Mouse (Mus musculus) forebrain, postnatal 0 days (tissue): Measurements from ENCODE around the gene Gnb2. TPM values are rescaled to one million over a fixed set of nuclear protein-coding genes. Genes with fewer than 3 reads are reported as not detected.

Experiments
- ATAC-seq: fragments of 200-750 bp; cut with Nextera tagmentation; 2 replicates; pipeline ENCODE4 v1.8.0; 2017; ENCODE audit warnings: mild to moderate bottlenecking, moderate library complexity
- DNase-seq: peaks from one replicate; pipeline ENCODE4 v3.0.0-alpha.2; 2015
- H3K27ac ChIP-seq: fragments of 300-500 bp; sonication (generic); 2 replicates; pipeline ENCODE4 v1.5.1; 2014; ENCODE audit warnings: low read depth, mild to moderate bottlenecking, antibody characterized with exemption, low read length, moderate library complexity, mixed read lengths
- H3K27me3 ChIP-seq: fragments of 300-500 bp; sonication (generic); 2 replicates; pipeline ENCODE4 v1.6.1; 2014; ENCODE audit warnings: mild to moderate bottlenecking, low read length, mixed read lengths; ENCODE audit not compliant: insufficient read depth
- H3K36me3 ChIP-seq: fragments of 300-500 bp; sonication (generic); 2 replicates; pipeline ENCODE4 v1.6.1; 2014; ENCODE audit warnings: mild to moderate bottlenecking, moderate library complexity; ENCODE audit not compliant: insufficient read depth
- H3K4me1 ChIP-seq: fragments of 300-500 bp; sonication (generic); 2 replicates; pipeline ENCODE4 v1.6.1; 2014; ENCODE audit warnings: antibody characterized with exemption; ENCODE audit not compliant: insufficient read depth
- H3K4me2 ChIP-seq: fragments of 300-500 bp; sonication (generic); 2 replicates; pipeline ENCODE4 v1.6.1; 2014; ENCODE audit warnings: low read depth, mild to moderate bottlenecking, moderate library complexity
- H3K4me3 ChIP-seq: fragments of 300-500 bp; sonication (generic); 2 replicates; pipeline ENCODE4 v1.5.1; 2014; ENCODE audit warnings: low read depth, low read length, mixed read lengths
- H3K9ac ChIP-seq: fragments of 300-500 bp; sonication (generic); 2 replicates; pipeline ENCODE4 v1.6.1; 2014; ENCODE audit warnings: mild to moderate bottlenecking
- H3K9me3 ChIP-seq: fragments of 300-500 bp; sonication (generic); 2 replicates; pipeline ENCODE4 v1.6.1; 2016; ENCODE audit warnings: low read length
- CTCF ChIP-seq: sonication (generic); IDR thresholded peaks from 2 replicates; pipeline ENCODE4 v1.5.1; 2016; ENCODE audit warnings: antibody characterized with exemption, control low read depth, low read depth
- WGBS: fragments of 180-500 bp; shearing (Covaris S2); extraction: QIAGEN DNeasy Blood & Tissue Kit; methylation state at CpG from one replicate; pipeline ENCODE4 v1.1.7; 2014; 5-methylcytosine and 5-hydroxymethylcytosine counted together
- polyA plus RNA-seq: library from polyadenylated mRNA; unstranded; fragments of >200 nt; fragmentation: Nextera tagmentation; extraction: Ambion mirVana; gene quantifications from 2 replicates; pipeline ENCODE4 v1.2.1, GENCODE M21; 2015
- total RNA-seq: library from RNA; depleted of rRNA; stranded (reverse); fragments of >200 nt; gene quantifications from 2 replicates; pipeline ENCODE4 v1.2.3, GENCODE M21; 2014; rRNA removed

Gene Gnb2
- total RNA-seq = 1,237 and 1,339 TPM in 2 replicates
- polyA plus RNA-seq = 766 and 769 TPM in 2 replicates

DNA sequence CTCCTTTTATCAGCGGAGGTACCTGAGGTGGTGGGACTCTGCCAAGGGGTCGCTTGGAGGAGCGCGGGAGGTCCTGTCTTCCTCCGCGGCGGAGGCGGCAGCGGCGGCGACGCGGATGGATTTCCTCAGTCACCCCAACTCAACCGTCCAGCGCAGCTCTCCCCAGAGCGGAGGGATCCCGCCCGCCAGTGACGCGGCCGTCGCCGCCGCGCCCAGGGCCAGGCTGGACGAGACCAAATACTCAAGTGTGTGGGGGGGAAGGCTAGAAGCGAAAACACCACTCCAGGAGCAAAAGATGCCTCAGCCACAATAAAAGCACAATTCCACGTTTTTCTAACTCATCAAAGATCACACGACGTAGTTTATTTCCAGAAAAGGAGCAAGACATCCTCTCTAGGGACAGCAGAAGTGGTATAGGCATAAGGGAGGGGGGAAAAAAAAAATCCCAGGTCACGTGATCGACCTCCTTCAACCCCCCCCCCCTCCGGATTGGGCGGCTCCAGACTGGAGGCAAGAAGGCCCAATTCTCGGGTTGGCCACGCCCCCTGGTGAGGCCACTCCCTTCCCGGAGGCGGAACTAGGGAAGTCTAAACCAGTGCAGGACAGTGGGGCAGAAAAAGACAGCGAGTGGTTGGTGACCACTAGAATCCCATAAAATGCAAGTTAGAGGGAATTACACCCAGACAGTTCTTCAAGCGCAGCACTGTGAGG lies at the start of gene Gnb2, which contains the start of gene Epo:
Gene Gnb2, minus strand, starts transcription at position 394 of the 711 bp plus-strand sequence.
Gene Epo, minus strand, starts transcription at position 126 of the 711 bp plus-strand sequence.
- Histone ChIP-seq H3K4me1 (no peaks in the 10 kb centered on the region), H3K4me3 (peak within 1 kb of the TSS; percentile 58), H3K36me3 (peaks cover 19% of the 10 kb centered on the region), H3K27ac (peak within 1 kb of the TSS; percentile 98), H3K9me3 (no peaks in the 10 kb centered on the region), H3K9ac (peak within 1 kb of the TSS; percentile 98), H3K27me3 (no peaks in the 10 kb centered on the region), H3K4me2 (peak within 1 kb of the TSS; percentile 90)
- peak; percentile 71 for ATAC-seq
- under 1% methylated on average over 40 of the region's 40 CpGs for WGBS
- DNase-seq = peak; percentile 99
- no peak; the same call in 1 of the 2 replicates for TF ChIP-seq CTCF

DNA sequence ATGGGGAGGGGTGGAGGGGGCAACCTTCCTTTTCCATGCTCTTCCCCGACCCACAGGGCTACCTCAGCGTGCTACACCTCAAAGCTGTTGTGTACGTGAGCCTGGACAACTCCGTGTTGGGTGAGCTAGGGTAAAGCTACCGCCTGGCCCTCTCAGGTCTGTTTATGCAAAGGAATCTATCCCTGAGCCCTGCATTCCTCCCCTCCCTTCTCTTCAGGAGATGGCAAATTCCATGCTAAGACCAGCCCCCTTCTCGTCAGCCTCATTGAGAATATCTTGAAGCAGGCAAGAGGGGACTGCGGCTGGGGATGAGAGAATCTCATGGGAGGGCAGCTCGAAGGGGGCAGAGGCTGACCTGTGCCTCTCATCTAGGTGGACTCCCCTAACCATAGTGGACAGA lies 49.4 kb upstream of the Gnb2 start:
- WGBS = 56% methylated on average over 8 of the region's 8 CpGs
- Histone ChIP-seq H3K27me3 (no peaks in the 10 kb centered on the region), H3K36me3 (no peaks in the 10 kb centered on the region), H3K4me2 (peak overlapping the region; percentile 54), H3K4me3 (peak overlapping the region; percentile 35), H3K4me1 (0 out of 2 replicates have a peak, but pooled peaks cover 7% of the 10 kb centered on the region), H3K27ac (peak overlapping the region; percentile 82), H3K9ac (peak overlapping the region; percentile 54), H3K9me3 (no peaks in the 10 kb centered on the region)
- ATAC-seq = no peak
- DNase-seq = no peak
- TF ChIP-seq CTCF = no peak

DNA sequence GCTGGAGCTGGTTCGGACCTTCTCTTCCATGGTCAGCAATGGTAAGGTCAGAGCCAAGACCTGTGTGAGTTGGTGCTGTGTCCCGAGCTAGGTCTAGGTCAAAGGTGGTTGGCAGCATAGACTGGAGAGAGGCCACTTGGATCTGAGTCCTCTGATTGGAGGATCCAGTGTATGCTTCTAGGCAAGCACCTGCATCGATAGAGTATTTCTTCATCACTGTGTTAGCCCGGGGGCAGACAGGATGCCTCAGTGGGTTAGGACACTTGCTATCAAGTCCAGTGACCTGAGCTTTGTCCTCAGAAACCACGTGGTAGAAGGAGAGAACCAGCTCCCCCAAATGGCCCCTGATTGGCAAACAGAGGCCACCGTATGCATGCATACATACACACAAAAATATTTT lies 46.9 kb upstream of the Gnb2 start:
- 0 out of 2 replicates have a peak, but pooled peaks cover 7% of the 10 kb centered on the region for H3K4me1 ChIP-seq
- no peaks in the 10 kb centered on the region for H3K36me3 ChIP-seq
- DNase-seq (no peak), ATAC-seq (no peak)
- H3K9me3 ChIP-seq = no peaks in the 10 kb centered on the region
- no peak overlapping the region for H3K4me2 ChIP-seq
- WGBS = 82% methylated on average over 6 of the region's 6 CpGs
- no peak overlapping the region for H3K27ac ChIP-seq
- H3K9ac ChIP-seq = no peak overlapping the region
- no peaks in the 10 kb centered on the region for H3K27me3 ChIP-seq
- no peak overlapping the region for H3K4me3 ChIP-seq
- TF ChIP-seq CTCF = no peak

DNA sequence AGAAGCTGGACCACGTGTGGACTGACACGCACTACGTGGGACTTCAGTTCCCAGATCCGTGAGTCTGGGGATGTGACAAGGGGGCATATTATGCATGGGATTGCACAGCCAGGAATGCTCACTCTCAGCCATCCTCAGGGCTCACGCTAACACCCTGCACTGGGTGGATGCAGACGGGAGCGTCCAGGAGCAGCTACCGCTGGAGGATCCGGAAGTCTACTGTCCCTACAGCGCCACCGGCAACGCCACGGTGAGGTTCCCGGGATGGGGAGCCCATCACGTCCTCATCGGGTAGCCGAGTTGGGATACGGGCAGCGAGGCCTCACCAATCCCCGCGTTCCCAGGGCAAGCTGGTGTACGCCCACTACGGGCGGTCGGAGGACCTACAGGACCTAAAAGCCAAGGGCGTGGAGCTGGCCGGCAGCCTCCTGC lies 41.2 kb upstream of the Gnb2 start:
- H3K9ac ChIP-seq = peak overlapping the region; percentile 33
- peak; percentile 43 for DNase-seq
- 11% methylated on average over 27 of the region's 27 CpGs for WGBS
- H3K36me3 ChIP-seq = no peaks in the 10 kb centered on the region
- no peaks in the 10 kb centered on the region for H3K27me3 ChIP-seq
- H3K4me1 ChIP-seq = no peaks in the 10 kb centered on the region
- ATAC-seq = peak; percentile 64
- H3K9me3 ChIP-seq = no peaks in the 10 kb centered on the region
- H3K4me3 ChIP-seq = peak overlapping the region; percentile 27
- peak; percentile 41 for TF ChIP-seq CTCF
- no peak overlapping the region for H3K27ac ChIP-seq
- H3K4me2 ChIP-seq = peak overlapping the region; percentile 46

DNA sequence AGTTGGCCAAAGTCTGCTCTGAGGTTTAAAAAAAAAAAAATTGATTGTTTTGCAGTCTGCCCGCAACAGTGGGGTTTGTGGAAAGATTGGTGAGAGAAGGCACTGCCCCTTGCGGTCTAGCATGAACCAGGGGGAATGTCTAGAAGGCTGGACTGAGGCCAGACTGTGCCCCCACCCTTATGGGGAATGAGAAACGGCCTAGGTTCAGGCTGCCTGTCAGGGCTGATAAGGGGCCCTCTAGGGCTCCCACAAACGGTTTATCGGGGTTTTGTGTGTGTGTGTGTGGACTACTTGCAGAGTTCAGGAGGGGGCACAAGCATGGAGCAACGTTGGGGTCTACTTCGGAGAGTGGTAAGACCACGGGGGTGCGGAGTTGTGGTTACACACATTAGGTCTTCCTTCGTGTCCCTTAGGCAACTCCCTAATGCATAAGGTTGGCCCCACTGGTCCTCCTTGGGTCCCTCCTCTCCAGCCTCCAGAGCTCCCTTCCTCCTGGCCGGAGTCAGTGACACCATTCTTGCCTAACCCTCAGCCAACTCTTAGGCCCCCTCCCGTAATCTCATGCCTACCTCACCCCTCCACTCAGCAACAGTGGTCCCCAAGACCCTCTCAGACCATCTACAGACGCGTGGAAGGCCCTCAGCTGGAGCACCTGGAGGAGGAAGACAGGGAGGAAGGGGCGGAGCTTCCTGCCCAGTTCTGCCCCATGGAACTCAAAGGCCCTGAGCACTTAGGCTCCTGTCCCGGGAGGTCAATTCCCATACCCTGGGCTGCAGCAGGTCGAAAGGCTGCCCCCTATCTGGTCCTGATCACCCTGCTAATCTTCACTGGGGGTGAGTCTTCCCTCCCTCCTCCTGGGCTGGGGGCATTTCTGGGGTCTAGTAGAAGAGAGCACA lies 37.6 kb upstream of the Gnb2 start:
- Histone ChIP-seq H3K27ac (no peak overlapping the region), H3K9me3 (no peaks in the 10 kb centered on the region), H3K4me1 (no peaks in the 10 kb centered on the region), H3K36me3 (peaks cover 8% of the 10 kb centered on the region), H3K27me3 (no peaks in the 10 kb centered on the region), H3K9ac (no peak overlapping the region), H3K4me3 (no peak overlapping the region), H3K4me2 (no peak overlapping the region)
- DNase-seq (no peak), ATAC-seq (no peak)
- WGBS = 80% methylated on average over 17 of the region's 17 CpGs
- TF ChIP-seq CTCF = no peak

DNA sequence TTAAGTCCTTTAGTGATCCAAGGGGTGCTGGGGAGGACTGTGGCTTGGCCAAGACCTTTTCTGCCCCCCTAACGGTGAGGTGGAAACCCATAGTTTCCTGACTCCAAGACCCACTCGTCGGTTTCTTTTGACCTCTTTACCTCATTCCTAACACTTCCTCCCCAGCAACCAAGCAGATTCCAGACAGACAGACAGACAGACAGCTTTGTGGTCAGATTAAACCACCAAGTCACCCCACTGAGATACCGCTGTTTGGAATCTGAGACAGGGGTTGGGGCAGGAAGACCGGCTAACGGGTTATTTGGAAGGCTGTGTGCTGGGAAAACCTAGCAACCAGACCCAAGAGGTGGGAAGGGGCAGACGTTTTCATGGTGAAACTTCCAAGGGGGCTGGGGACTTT lies 36.9 kb upstream of the Gnb2 start:
- ATAC-seq (no peak), DNase-seq (no peak)
- TF ChIP-seq CTCF = no peak
- no peaks in the 10 kb centered on the region for H3K4me1 ChIP-seq
- WGBS = 59% methylated on average over 7 of the region's 7 CpGs
- no peak overlapping the region for H3K4me3 ChIP-seq
- no peak overlapping the region for H3K9ac ChIP-seq
- no peaks in the 10 kb centered on the region for H3K9me3 ChIP-seq
- no peak overlapping the region for H3K4me2 ChIP-seq
- peaks cover 8% of the 10 kb centered on the region for H3K36me3 ChIP-seq
- no peak overlapping the region for H3K27ac ChIP-seq
- H3K27me3 ChIP-seq = no peaks in the 10 kb centered on the region

DNA sequence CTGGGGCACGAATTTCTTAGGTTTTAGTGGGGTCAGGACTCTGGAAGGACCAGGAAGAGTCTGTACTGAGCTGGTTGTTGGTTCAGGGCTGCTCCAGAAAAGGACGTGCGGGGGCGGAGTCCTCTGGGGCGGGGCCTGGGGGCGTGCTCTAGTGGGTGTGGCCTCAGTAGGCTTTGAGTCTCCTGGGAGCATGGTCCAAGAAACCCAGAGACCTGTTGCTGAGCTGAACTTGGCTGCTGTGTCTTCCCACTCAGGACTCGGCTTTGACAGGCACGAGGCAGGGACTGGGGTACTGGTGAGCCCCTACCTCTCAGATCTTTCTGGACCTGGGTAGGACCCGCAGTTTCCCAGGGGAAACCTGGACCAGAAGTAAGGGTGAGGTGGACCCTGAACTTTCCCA lies 36.4 kb upstream of the Gnb2 start, which contains the start of gene Tfr2:
Gene Tfr2, plus strand, starts transcription at position 176 of the 400 bp plus-strand sequence.
- Histone ChIP-seq H3K4me3 (no peak within 1 kb of the TSS), H3K9me3 (no peaks in the 10 kb centered on the region), H3K27ac (no peak within 1 kb of the TSS), H3K4me2 (no peak within 1 kb of the TSS), H3K36me3 (peaks cover 12% of the 10 kb centered on the region), H3K9ac (no peak within 1 kb of the TSS), H3K4me1 (no peaks in the 10 kb centered on the region), H3K27me3 (no peaks in the 10 kb centered on the region)
- TF ChIP-seq CTCF = no peak
- DNase-seq (no peak), ATAC-seq (no peak)
- 44% methylated on average over 9 of the region's 9 CpGs for WGBS
